Mouse (Mus musculus): ENCODE results near the gene Tmsb15l.
"Not testable (repeated sequence)": the region's sequence is repeated elsewhere in the genome, so short reads cannot be mapped to it uniquely, and the experiment has no call there.

Gene Tmsb15l

GRCm38 (mm10) chrX:136976424-136977084 is at the start of gene Tmsb15l, which contains the start of gene Tmsb15b1:
Tmsb15l (minus strand) TSS chrX:136976869.
Tmsb15b1 (minus strand) TSS chrX:136976874.
- DNase-seq, result peak; percentile 65 to 68

GRCm38 (mm10) chrX:137019310-137019709 is 42.6 kb upstream of the Tmsb15l start:
- DNase-seq, result peak; percentile 32 to 45

- no peak for DNase-seq
Measured at GRCm38 (mm10) chrX:137017668-137018067, 41.0 kb upstream of the Tmsb15l start.

GRCm38 (mm10) chrX:137015099-137015709 is 38.5 kb upstream of the Tmsb15l start:
- DNase-seq, result peak; percentile 22 to 25

- no peak for DNase-seq
Measured at GRCm38 (mm10) chrX:136996256-136996655, 19.6 kb upstream of the Tmsb15l start.

- DNase-seq, result no peak
Measured at GRCm38 (mm10) chrX:136993641-136994040, 17.0 kb upstream of the Tmsb15l start.

GRCm38 (mm10) chrX:136992978-136993547 is 16.4 kb upstream of the Tmsb15l start, which contains the start of gene Zcchc18:
Zcchc18 (plus strand) TSS chrX:136993155.
- peak; percentile 57 to 73 for DNase-seq

- no peak for DNase-seq
Measured at GRCm38 (mm10) chrX:136992191-136992965, 15.7 kb upstream of the Tmsb15l start.

GRCm38 (mm10) chrX:136991274-136991673 is 14.6 kb upstream of the Tmsb15l start:
- DNase-seq, result no peak

- no peak for DNase-seq
Measured at GRCm38 (mm10) chrX:136986039-136986438, 9.4 kb upstream of the Tmsb15l start.

GRCm38 (mm10) chrX:136978616-136979015 is 1.9 kb upstream of the Tmsb15l start:
- no peak for DNase-seq

GRCm38 (mm10) chrX:136975397-136975796 is 1.3 kb downstream of the Tmsb15l start, which contains the start of gene Tmsb15b2:
Tmsb15b2 (minus strand) TSS chrX:136975497.
- DNase-seq, result not testable (repeated sequence)

GRCm38 (mm10) chrX:136959688-136960087 is 17.0 kb downstream of the Tmsb15l start:
- DNase-seq, result no peak

- not testable (repeated sequence) for DNase-seq
Measured at GRCm38 (mm10) chrX:136958300-136958699, 18.4 kb downstream of the Tmsb15l start.

GRCm38 (mm10) chrX:136957583-136958279 is 18.9 kb downstream of the Tmsb15l start:
- DNase-seq, result peak in 1 of 2 experiments; percentile 63

GRCm38 (mm10) chrX:136937985-136938384 is 38.7 kb downstream of the Tmsb15l start:
- DNase-seq, result no peak

- DNase-seq, result no peak
Measured at GRCm38 (mm10) chrX:136927031-136927430, 49.6 kb downstream of the Tmsb15l start, which contains the start of gene H2bfm. H2bfm (plus strand) TSS chrX:136927325.

- no peak for DNase-seq
Measured at GRCm38 (mm10) chrX:136925863-136926262, 50.8 kb downstream of the Tmsb15l start.

Measured in thymus, postnatal 36 days (tissue).